Mouse (Mus musculus): Measurements from ENCODE around the gene Luc7l3. TPM values are rescaled to one million over a fixed set of nuclear protein-coding genes. Genes with fewer than 3 reads are reported as not detected.

Gene Luc7l3
- polyA plus RNA-seq, 1 experiment from 2014 or later, result 143 TPM

DNA sequence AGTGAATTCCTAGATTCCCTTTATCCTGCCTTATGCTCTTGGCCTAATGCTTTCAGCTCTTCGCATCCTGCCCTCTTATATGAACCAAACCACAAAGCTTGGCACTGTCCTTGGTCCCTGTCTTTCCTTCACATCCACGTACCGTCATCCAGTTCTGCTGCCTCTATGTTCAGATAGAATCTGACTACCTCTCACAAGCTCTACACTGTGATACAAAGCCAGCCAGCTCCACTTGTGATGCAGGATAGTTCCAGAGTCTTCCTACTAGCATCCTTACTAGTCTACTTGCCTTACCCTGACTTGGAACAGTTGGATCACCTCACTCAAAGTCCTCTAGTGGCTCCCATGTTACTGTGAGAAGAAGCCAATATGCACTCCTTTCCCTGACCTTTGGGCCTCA is 8.4 kb upstream of the Luc7l3 start:
- Histone ChIP-seq H3K4me2 (no peak overlapping the region; the same call in 1 of the 2 replicates), H3K4me1 (peaks cover 42% of the 10 kb centered on the region), H3K9ac (no peak overlapping the region), H3K4me3 (no peak overlapping the region), H3K36me3 (replicated peaks) (peaks cover 7% of the 10 kb centered on the region), H3K27ac (no peak overlapping the region), H3K27me3 (replicated peaks) (no peaks in the 10 kb centered on the region), H3K9me3 (no peaks in the 10 kb centered on the region)
- no peak for ATAC-seq (replicated peaks)
- WGBS, result 95% methylated on average over 3 of the region's 3 CpGs

DNA sequence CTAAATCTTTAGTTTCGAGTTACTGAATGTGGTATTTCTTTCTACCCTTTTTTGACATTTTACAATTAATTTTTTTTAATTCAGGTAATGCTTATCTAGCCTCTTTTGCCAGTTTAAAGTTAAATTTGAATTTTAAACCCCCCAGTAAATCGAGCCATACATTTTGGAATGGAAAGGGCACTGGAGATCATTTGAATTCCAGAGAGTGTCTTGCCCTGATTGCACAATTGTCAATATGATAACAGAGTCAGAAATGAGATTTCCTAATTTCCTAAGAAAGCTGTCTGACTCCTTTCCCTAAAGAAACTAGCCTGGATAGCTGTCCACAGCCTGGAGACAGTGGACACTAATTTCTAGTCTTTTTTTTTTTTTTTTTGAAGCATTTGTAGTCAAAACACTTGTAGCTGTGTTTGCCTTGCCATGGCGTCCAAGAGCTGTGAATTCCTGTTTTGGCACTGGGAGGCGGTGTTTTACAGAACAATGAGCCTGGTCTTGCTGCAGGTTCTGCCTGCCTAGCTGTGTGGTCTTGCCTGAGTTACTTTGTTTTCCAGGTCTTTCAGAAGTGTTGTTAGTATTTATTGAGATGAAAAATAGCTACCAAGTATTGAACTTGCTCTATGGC is 7.6 kb upstream of the Luc7l3 start:
- ATAC-seq (replicated peaks), result no peak
- 44% methylated on average over 4 of the region's 4 CpGs for WGBS
- Histone ChIP-seq H3K9me3 (no peaks in the 10 kb centered on the region), H3K4me2 (peak overlapping the region; percentile 70), H3K9ac (no peak overlapping the region), H3K27me3 (replicated peaks) (no peaks in the 10 kb centered on the region), H3K27ac (peak overlapping the region; percentile 95; the same call in 1 of the 2 replicates), H3K36me3 (replicated peaks) (peaks cover 3% of the 10 kb centered on the region), H3K4me1 (peaks cover 42% of the 10 kb centered on the region), H3K4me3 (peak overlapping the region; percentile 63; the same call in 1 of the 2 replicates)

DNA sequence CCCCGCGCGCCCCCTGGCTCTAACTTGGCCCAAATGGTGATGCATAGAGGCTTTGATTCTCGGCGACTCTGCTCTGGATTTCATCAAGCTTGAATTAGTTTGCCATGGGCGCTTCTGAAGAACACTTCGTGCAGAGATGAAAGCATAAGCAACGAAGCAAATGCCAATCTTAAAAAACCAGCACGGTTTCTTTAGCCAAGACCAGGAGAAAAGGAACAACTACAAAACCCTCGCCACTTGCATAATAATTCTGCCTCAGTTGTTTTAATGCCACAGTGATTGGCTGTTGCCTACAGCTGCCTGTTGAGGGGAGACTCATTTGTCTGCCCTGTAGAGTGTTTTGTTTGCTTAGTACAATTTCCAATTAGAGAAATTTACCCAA is 6.8 kb upstream of the Luc7l3 start:
- no peak for ATAC-seq (replicated peaks)
- Histone ChIP-seq H3K36me3 (replicated peaks) (no peaks in the 10 kb centered on the region), H3K9me3 (no peaks in the 10 kb centered on the region), H3K4me1 (peaks cover 42% of the 10 kb centered on the region), H3K27ac (peak overlapping the region; percentile 95), H3K4me3 (peak overlapping the region; percentile 63), H3K27me3 (replicated peaks) (no peaks in the 10 kb centered on the region), H3K9ac (peak overlapping the region; percentile 82), H3K4me2 (peak overlapping the region; percentile 70)
- WGBS, result 1% methylated on average over 10 of the region's 10 CpGs

DNA sequence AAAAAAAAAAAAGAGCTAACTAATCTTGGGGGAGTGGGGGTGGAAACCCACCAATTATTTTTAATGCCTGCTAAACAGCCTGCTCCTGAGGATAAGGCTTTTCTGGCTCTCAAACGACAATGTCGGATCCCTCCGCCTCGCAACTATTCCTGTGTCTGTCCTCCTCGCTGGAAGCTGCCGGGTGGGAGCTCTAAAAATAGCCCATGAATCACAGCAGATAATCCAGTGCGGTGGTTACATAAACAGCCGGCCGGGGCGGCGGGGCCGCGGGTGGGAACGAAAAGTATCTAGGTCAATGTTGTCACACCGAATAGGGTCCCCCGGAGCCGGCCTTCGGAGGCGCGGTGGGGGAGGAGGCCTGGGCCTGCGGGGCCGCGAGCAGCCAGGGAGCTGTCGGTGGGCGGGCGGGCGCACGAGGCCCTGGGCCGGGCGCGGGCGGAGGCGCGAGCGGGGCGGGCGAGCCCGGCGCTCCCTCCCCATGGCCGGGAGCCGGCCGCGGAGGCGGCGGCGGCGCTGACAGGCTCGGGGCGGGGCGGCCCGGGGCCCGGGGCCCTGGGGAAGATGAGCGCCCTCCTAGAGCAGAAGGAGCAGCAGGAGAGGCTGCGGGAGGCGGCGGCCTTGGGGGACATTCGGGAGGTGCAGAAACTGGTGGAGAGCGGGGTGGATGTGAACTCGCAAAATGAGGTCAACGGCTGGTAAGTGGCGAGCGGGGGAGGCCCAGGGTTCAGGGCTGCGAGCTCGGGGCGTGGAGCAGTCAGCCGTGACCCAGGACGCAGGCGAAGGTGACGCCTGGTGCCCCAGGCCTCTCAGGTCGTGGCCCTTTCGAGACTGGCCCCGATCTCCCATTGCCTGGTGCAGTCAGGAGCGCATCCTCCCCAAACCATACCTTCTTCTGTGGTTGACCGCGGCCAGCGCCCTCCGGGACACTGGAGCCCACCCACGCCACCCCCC is 6.2 kb upstream of the Luc7l3 start, which contains the start of gene Ankrd40:
TSS of gene Ankrd40 (plus strand) at position 309 of the 951 bp plus-strand sequence.
- Histone ChIP-seq H3K9me3 (no peaks in the 10 kb centered on the region), H3K36me3 (replicated peaks) (no peaks in the 10 kb centered on the region), H3K4me3 (peak within 1 kb of the TSS; percentile 63), H3K27me3 (replicated peaks) (no peaks in the 10 kb centered on the region), H3K9ac (peak within 1 kb of the TSS; percentile 82), H3K4me2 (peak within 1 kb of the TSS; percentile 70), H3K4me1 (peaks cover 42% of the 10 kb centered on the region), H3K27ac (peak within 1 kb of the TSS; percentile 95)
- ATAC-seq (replicated peaks), result peak; percentile 91
- WGBS, result under 1% methylated on average over 74 of the region's 78 CpGs

DNA sequence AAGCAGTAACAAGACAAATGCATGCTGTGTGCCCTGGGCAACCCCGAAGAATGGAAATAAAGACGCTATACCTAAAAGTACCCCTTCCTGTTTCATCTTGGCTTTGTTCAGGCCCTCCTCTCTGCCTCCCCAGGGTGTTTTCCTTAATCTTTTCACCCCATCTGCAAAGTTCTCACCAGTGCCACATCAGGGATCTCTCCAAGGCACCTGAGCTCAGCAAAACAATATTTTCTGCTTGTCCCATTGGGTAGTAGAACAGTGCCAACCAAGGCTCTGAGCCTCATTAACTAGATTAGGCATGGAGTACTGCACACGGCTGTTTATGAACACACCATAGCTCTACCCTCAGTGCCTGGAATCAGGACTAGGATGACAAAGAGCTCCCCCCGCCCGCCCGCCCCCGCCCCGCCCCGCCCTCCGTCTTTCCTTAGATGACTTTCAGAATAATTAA is 5.2 kb upstream of the Luc7l3 start:
- under 1% methylated on average over 10 of the region's 10 CpGs for WGBS
- peak overlapping the region; percentile 70 for H3K4me2 ChIP-seq
- peaks cover 44% of the 10 kb centered on the region for H3K4me1 ChIP-seq
- peak overlapping the region; percentile 82 for H3K9ac ChIP-seq
- H3K27me3 ChIP-seq (replicated peaks), result no peaks in the 10 kb centered on the region
- H3K4me3 ChIP-seq, result peak overlapping the region; percentile 63
- no peaks in the 10 kb centered on the region for H3K9me3 ChIP-seq
- peak; percentile 77 for ATAC-seq (replicated peaks)
- no peaks in the 10 kb centered on the region for H3K36me3 ChIP-seq (replicated peaks)
- H3K27ac ChIP-seq, result peak overlapping the region; percentile 95

DNA sequence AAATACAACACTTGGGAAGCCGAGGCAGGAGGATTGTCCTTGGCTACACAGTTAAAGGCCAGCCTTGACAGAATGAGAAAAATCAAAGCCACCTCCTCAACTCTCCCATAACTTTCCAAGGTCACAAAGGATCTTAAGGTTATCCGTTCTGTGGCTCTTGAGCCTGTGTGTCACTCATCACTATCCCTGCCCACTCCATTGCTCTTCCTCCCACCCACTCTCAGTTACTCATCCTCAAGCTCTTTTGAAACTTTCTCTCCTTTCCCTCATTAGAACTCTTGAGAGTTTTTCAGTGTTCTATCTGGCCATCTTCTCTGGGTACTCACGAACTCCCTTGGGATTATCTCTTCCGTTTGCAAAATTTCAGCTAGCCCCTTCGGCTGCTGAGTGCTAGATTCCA is 2.8 kb upstream of the Luc7l3 start:
- H3K27ac ChIP-seq, result no peak overlapping the region
- no peaks in the 10 kb centered on the region for H3K36me3 ChIP-seq (replicated peaks)
- H3K9ac ChIP-seq, result no peak overlapping the region
- H3K9me3 ChIP-seq, result no peaks in the 10 kb centered on the region
- H3K4me3 ChIP-seq, result no peak overlapping the region
- WGBS, result 87% methylated on average over 5 of the region's 5 CpGs
- H3K4me1 ChIP-seq, result peaks cover 33% of the 10 kb centered on the region
- no peaks in the 10 kb centered on the region for H3K27me3 ChIP-seq (replicated peaks)
- no peak overlapping the region for H3K4me2 ChIP-seq
- no peak for ATAC-seq (replicated peaks)

DNA sequence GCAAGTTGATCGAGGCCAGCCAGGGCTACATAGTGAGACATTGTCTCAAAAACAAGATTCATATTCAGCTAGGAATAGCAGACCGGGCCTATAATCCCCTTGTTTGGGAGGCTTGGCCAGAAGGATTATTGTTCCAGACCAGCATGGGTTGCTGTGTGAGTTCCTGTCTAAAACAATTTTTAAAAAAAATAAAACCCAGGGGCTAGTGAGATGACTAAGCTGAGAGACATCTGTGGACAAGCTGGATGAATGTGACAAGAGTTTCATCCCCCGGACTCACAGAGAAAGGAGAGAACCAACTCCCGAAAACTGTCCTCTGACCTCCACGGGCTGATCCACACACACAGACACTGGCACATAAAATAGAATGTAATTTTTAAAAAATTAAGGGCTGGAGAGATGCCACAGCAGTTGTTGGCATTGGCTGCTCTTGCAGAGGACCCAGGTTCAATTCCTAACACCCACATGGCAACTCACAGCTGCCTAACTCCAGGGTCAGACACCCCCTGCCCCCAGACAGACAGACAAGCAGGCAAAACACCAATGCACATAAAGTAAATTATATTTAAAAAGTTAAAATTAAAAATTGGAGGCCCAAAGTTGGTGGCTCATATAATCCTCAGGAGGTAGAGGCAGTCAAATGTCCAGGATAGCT is 1.6 kb upstream of the Luc7l3 start:
- 48% methylated on average over 5 of the region's 5 CpGs for WGBS
- no peaks in the 10 kb centered on the region for H3K9me3 ChIP-seq
- H3K27ac ChIP-seq, result 0 out of 2 replicates have a peak overlapping the region, but pooled peaks have one; percentile 95
- no peak overlapping the region for H3K4me2 ChIP-seq
- no peak overlapping the region for H3K4me3 ChIP-seq
- ATAC-seq (replicated peaks), result no peak
- peaks cover 30% of the 10 kb centered on the region for H3K4me1 ChIP-seq
- H3K36me3 ChIP-seq (replicated peaks), result no peaks in the 10 kb centered on the region
- H3K9ac ChIP-seq, result no peak overlapping the region
- H3K27me3 ChIP-seq (replicated peaks), result no peaks in the 10 kb centered on the region

DNA sequence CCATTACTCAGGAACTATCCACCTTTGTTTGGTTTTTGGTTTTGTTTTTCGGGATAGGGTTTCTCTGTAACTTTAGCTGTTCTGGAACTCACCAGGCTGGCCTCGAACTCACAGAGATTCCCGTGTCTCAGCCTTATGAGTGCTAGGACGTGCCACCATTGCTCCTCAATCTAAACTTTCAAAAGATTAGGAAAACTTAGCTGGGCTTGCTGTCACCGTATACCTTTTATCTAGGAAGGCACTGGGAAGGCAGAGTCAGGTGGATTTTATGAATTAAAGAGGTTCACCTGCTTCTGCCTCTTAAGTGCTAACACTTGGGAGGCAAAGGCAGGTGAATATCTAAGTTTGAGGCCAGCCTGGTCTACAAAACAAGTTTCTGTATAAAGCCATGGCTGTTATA is 848 bp upstream of the Luc7l3 start:
- Histone ChIP-seq H3K4me1 (peaks cover 37% of the 10 kb centered on the region), H3K9me3 (no peaks in the 10 kb centered on the region), H3K27ac (peak overlapping the region; percentile 95), H3K27me3 (replicated peaks) (no peaks in the 10 kb centered on the region), H3K4me2 (peak overlapping the region; percentile 71), H3K36me3 (replicated peaks) (no peaks in the 10 kb centered on the region), H3K9ac (no peak overlapping the region), H3K4me3 (peak overlapping the region; percentile 92)
- ATAC-seq (replicated peaks), result no peak
- WGBS, result 35% methylated on average over 5 of the region's 5 CpGs

DNA sequence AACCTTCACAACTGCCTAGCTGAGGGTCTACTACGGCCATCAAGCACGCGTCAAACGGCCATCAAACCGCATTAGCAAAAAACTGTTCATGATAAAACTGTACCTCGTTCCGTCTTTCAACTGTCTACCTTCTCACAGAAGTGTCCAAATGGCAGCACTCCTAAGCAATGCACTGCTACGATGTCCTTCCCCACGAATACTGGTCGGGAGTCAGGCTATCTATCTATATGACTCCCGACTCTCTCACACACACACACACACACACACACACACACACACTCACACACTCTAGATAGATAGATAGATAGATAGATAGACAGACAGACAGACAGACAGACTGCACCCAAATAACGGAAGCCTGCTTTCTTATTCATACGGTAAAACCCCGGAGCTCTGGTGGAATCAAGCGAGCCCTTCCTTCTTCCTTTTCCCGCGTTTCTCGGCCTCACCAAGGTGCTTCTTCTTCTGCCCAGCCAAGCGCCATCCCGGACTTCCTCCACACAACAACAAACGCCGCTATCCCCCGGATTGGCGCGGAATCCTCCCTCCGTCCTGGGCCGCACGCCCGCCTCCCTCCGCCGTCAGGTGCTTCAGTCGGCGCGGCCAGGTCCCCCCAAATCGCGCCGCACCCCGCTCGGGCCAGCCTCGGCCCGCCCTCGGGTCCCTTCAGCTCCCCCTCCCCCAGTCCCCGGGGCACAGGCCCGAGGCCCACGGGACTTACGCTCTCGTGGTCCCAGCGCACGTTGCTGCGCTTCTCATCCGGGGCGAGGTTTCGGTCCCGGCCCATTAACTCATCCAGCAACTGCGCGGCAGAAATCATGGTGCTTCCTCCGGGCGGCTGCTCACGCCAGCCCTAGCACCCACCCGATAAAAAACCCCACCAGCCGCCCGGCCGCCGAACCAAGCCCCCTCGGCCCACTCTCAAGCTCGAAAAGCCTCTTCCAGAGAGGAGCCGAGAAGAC is 538 bp downstream of the Luc7l3 start:
- H3K9me3 ChIP-seq, result no peaks in the 10 kb centered on the region
- peak overlapping the region; percentile 71 for H3K4me2 ChIP-seq
- WGBS, result under 1% methylated on average over 66 of the region's 67 CpGs
- H3K36me3 ChIP-seq (replicated peaks), result no peaks in the 10 kb centered on the region
- ATAC-seq (replicated peaks), result peak; percentile 73
- H3K27ac ChIP-seq, result peak overlapping the region; percentile 95
- peaks cover 44% of the 10 kb centered on the region for H3K4me1 ChIP-seq
- H3K9ac ChIP-seq, result peak overlapping the region; percentile 99
- peak overlapping the region; percentile 92 for H3K4me3 ChIP-seq
- no peaks in the 10 kb centered on the region for H3K27me3 ChIP-seq (replicated peaks)

DNA sequence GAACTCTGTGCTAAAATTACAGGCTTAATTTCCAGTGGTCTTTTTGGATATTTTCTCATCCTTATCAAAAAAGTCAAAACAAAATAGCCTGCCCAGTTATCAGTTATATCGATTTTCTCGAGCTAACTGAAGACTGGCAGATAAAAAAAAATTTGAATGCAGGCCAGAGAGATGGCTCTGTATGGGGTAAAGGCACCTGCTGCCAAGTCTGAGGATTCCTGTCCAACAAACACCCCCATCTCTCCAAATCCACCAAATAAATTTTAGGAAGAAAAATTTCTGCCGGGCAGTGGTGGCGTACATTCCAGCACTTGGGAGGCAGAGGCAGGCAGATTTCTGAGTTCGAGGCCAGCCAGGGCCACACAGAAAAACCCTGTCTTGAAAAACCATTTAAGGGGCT is 3.7 kb downstream of the Luc7l3 start:
- no peak for ATAC-seq (replicated peaks)
- Histone ChIP-seq H3K27ac (no peak overlapping the region), H3K9me3 (no peaks in the 10 kb centered on the region), H3K4me1 (peaks cover 60% of the 10 kb centered on the region), H3K4me2 (no peak overlapping the region), H3K9ac (no peak overlapping the region), H3K27me3 (replicated peaks) (no peaks in the 10 kb centered on the region), H3K4me3 (no peak overlapping the region), H3K36me3 (replicated peaks) (no peaks in the 10 kb centered on the region)
- 86% methylated on average over 5 of the region's 5 CpGs for WGBS

DNA sequence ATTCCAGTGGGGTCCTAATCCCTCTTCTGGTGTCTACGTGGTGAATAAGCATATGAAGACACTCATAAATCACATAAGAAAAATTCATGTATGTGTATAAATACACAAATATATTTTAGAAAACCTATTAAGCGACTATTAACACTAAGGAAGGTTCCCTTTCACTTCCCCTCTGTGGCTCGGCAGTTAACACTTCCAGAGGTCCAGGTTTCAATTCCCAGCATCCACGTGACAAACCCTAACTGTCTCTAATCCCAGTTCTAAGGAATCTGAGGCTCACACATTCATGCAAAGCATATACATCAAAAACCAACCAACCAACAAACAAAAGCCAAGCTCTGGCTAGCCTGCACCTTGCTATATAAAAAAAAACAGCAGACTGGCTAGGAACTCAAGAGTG is 4.3 kb downstream of the Luc7l3 start:
- WGBS, result 56% methylated on average over 4 of the region's 4 CpGs
- Histone ChIP-seq H3K4me2 (no peak overlapping the region; the same call in 1 of the 2 replicates), H3K9me3 (no peaks in the 10 kb centered on the region), H3K36me3 (replicated peaks) (no peaks in the 10 kb centered on the region), H3K9ac (no peak overlapping the region), H3K4me3 (no peak overlapping the region), H3K27me3 (replicated peaks) (no peaks in the 10 kb centered on the region), H3K27ac (no peak overlapping the region), H3K4me1 (peaks cover 62% of the 10 kb centered on the region)
- no peak for ATAC-seq (replicated peaks)

All from midbrain, embryonic 15.5 days (tissue).